Mouse (Mus musculus): ENCODE data around the gene Aldh3b1.
"Not testable (repeated sequence)": the region's sequence is repeated elsewhere in the genome, so short reads cannot be mapped to it uniquely, and the experiment has no call there.

Gene Aldh3b1

DNA sequence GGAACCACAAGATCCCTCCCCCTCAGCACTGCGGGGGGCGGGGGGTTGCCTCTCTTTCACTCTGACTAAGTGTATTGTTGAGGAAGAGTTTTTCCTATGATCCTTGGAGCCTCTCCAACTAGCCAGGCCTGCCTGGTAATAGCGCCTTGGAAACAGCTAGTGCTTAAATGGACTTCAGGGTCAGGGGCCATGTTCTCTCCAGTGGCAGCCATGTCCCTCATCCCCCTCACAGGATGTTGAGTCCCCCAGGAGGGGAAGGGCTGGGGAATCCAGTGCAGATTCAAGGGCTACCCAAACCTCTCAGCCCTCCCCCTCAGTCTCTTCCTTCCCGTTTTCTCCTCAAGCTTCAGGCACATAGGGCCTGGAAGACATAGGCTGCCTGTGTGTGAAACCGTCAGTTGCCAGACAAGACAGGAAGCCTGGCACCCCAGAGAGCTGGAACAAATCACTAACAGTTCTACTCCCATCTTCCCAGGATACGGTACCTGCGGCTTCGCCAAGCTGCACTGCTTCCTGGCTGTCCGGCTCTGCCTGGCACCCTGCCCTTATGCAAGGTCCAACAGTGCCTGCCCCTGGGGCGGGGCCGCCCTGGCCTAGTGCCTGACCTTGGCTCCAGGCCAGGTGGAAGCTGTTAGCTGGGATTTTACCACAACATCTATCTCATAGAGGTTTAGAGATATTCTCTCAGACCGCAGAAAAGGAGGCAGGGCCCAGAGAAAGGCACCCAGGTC is at the start of gene Aldh3b1:
TSS of gene Aldh3b1 (minus strand) at position 598 of the 731 bp plus-strand sequence.
- DNase-seq (ENCODE audit: low read depth) = peak; percentile 94

DNA sequence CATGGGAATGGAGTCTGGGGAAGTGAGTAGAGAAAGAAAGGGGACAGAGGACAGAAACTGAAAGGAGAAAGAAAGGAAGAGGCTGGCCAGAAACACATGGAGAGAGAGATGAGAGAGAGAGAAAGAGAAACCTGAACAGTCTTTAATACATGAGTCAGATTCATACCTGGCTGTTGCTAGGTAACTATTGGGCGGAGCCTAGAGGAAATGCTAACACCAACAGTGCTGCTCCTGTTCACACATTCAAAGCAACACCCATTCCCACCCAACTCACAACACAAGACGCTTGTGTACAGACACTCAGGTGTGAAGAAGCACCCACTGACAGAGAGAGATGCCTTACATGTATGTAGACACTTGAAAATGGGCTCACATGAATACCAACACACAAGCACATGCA is 46.3 kb upstream of the Aldh3b1 start:
- no peak for DNase-seq (ENCODE audit: low read depth)

DNA sequence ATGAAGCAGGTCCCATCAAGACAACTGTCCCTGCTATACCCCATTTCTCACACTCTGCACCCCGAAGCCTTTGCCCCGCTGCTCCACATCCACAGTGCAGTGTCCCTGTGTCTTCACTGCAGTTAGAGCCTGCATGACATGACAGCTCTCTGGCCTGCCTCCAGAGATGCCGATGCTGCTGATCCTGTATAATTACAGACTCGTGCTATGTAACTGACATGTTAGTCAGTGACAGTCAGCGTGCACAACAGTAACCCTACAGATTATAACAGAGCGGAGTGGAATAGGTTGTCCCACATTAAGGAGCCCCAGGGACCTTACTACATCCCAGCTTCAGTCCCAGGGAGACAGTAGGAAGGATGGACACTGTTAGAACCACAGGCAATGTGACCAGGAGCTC is 45.0 kb upstream of the Aldh3b1 start:
- not testable (repeated sequence) for DNase-seq (ENCODE audit: low read depth)

DNA sequence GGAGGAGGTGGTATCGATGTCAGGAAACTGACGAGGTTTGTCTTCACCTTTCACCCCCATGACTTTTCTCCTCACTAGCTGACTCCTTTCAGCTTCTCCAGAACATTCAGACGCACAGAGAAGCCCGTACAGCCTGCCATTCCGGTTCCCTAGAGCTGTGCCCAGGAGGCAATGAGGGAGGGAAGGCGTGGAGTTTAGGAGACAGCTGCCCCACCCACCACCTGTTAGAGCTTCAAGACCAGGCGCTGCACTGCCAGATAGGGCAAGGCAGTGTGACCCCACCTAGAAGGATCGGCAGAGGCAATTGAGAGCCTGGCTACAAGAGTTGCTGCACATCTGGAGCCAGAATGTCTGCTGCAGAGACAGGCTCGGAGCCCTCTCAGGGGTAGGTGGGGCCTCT is 42.6 kb upstream of the Aldh3b1 start, which contains the start of gene Aldh3b2:
TSS of gene Aldh3b2 (plus strand) at position 100 of the 400 bp plus-strand sequence.
- no peak for DNase-seq (ENCODE audit: low read depth)

DNA sequence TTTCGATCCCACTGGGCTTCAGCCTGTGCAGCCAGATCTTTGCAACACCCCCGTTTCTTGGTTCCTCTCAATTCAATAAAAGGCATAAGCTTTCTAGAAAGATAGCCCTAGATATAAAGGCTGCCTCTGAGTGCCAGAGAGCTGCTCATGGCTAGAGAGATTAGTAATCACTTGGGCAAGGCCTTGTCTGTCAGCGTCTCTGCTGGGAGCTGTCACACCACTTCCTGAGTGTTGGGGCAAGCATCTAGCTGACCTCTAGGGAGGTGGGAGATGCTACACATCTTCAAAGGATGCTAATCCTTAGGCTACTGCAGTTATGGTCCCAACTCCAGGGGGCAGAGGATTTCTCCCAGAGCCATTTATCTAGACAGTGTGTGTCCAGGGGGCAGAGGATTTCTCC is 37.6 kb upstream of the Aldh3b1 start:
- DNase-seq (ENCODE audit: low read depth) = no peak

DNA sequence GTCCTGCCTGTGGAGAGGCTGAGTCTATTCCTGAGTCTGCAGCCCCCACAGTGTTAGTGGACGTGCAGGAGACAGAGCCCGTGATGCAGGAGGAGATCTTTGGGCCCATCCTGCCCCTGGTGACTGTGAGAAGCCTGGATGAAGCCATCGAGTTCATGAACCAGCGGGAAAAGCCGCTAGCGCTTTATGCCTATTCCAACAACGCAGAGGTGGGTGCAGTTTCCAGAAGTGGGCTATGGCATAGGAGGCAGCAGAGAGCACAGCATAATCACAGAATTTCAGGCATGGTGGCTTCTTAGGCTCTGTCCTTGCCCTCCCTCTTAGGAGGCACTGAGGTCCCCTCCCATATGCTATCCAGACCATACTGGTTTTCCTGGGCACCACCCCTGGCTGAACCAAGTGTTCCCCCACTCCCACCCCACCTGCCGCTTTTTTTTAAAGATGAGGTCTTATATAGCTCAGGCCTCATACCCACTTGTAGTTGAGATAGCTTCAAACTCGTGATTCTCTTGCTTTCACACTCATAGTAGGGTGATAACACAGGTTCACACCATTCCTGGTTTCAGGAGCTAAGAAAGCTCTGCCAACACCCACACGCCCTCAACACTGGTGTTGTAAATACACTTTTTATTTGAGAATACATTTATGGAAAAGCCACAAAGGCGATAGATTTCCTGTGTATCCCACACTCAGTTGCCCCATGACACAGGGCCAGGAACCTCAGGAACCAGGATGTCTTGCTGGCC is 36.9 kb upstream of the Aldh3b1 start:
- DNase-seq (ENCODE audit: low read depth) = no peak

DNA sequence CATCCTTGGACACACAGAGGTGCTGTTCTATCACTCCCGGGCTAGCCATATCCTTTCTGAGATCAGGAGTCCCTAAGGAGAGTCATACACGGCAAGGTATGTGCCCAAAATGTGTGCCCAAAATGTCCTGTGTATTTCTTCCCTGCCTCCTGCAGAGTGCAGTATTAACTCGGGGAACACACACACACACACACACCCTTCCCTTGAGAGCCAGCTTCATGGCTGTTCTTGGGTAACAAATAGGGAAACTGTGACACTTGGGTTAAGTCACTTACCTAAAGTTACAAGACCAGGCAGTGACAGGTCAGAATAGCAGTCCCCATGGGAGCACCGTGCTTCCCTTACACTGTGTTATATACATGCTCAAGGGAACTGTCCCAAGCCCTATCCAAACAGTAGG is 34.4 kb upstream of the Aldh3b1 start:
- no peak for DNase-seq (ENCODE audit: low read depth)

DNA sequence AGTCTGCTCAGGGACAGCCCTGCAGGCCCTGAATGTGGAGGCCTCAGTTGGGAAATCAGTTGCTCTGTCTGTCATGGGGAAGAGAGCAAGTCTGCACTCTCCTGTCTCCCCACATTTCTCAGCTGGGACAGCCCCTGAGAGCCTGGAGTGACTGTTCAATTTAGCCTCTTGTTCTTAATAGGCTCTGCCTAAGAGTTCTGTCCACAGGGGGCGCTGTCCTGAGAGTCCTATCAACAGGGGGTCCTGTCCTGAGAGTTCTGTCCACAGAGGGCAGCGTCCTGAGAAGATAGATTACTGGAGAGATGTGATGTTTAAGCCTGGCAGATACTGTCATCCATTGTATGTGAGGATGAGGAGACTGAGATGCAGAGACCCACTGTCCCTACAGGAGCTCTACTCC is 32.9 kb upstream of the Aldh3b1 start:
- DNase-seq (ENCODE audit: low read depth) = peak; percentile 60

DNA sequence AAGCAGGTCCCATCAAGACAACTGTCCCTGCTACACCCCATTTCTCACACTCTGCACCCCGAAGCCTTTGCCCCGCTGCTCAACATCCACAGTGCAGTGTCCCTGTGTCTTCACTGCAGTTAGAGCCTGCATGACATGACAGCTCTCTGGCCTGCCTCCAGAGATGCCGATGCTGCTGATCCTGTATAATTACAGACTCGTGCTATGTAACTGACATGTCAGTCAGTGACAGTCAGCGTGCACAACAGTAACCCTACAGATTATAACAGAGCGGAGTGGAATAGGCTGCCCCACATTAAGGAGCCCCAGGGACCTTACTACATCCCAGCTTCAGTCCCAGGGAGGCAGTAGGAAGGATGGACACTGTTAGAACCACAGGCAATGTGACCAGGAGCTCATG is 32.2 kb upstream of the Aldh3b1 start:
- not testable (repeated sequence) for DNase-seq (ENCODE audit: low read depth)

DNA sequence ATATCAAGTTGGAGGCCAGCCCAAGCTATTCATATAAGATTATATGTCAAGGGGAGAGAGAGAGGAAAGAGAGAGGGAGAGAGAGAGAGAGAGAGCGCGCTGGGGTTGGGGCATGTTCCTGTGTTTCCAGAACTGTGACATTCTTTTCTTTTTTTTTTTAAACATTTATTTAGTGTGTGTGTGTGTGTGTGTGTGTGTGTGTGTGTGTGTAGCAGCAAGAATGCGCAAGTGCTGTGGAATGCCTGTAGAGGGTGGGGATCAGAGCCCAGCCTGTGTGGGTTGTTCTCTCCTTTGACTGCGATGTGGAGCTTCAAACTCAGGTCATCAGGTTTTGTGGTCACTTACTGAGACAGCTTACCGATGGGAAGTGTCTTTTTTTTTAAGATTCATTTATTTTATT is 30.6 kb upstream of the Aldh3b1 start:
- DNase-seq (ENCODE audit: low read depth) = no peak

DNA sequence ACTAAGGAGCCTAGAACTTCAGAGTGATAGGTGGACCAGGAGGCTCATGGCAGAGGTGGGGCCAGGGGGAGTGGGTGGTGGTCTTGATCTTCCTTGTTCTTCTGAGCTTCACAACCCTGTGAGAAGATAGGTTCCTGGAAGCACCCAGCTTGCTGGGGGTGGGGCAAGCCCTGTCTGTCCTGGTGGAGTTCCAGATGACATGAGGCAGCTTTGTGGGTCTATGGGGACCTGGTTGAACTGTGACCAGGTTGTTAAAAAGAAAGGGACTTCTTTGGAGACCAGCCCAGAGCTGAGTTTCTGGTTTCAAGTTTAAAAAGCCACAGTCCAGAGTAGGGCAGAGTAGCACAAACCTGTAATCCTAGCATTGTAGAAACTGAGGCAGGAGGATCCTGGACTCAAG is 29.4 kb upstream of the Aldh3b1 start:
- no peak for DNase-seq (ENCODE audit: low read depth)

DNA sequence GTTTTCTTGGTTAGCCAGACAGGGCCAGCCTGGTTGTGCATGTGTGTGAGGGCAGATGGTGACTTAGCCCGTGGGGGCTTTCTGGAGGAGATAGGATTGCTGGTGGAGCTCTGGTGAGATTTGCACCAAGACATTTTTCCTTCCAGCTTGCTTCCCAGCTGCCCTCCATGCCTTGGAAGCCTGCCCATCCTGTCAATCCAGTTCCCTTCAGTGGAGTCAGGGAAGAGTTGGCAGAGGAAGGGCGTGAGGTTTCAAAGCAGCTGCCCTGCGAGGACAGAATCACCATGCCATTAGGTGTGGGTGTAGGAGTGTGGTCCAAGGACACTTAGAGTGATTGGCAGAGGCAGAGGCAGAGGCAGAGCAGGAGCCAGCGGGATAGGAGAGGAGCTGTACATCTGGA is 28.9 kb upstream of the Aldh3b1 start, which contains the start of gene Aldh3b3:
TSS of gene Aldh3b3 (plus strand) at position 176 of the 400 bp plus-strand sequence.
- no peak for DNase-seq (ENCODE audit: low read depth)

DNA sequence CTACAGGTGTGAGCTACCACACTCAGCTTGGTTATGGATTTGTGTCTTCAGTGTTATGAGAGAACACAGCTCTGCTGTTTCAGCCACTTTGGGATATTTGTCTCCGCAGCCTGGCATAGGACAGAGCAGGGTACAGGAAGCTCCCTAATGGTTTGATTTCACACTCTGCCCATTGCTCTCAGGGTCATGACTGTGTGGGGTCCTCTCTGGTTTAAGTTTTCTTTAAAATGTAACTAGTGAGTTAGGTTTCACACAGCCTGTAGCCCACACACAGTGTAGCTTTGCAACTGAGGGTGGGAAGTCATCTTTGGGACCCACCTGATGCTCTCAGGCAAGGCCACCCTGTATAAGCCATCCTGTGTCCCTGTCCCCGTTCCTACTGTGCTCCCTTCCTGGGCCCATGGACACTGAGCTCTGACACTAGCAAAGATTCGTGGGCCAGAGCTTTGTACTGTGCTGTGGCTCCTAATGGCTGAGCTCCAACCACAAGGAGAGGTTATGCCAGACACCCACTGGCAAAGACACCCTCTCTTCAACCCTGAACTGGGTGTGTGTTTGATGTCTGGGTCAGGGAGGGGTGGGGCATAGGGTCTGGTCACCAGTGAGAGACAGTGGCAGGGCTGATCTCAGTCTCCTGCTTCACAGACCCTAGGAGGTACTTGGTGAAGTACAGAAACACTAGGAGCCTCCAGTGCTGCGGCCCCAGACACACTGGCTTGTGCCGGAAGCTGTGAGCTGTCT is 27.9 kb upstream of the Aldh3b1 start:
- DNase-seq (ENCODE audit: low read depth) = not testable (repeated sequence)

DNA sequence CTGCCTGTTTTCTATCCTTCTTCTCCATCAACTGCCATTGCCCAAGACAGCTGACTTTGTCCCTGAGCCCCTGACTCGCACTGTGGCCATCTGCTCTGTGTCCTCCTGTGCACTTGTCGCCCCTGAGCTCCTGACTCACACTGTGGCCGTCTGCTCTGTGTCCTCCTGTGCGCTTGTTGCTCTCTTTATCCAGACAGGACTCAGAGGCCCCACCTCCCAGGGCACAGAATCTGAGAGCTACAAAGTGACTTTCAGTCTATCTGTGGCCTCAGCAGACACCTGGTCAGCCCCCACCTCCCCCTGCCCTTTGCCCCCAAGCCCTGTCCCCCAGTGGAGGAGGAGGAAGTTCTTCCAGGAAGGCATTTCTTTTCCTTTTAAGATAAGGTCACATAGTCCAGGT is 26.2 kb upstream of the Aldh3b1 start:
- no peak for DNase-seq (ENCODE audit: low read depth)

DNA sequence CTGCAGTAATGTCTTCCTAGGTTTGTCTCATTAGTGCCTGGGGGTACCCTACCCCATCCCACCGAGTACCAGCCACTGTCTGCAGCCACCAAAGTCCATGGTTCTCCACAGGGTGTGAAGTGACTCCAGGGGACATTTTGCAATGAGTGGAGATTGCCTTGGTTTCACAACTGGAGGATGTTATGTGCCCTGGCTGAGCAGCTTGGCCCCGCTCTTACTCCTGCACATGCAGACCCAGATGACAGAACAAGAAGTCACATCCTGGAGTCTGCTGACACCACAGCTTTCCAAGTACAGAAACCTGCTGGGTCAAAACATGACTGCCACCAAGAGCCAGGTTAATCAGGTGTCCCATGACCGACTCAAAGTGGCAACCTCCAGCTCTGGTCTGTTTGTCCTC is 25.4 kb upstream of the Aldh3b1 start:
- DNase-seq (ENCODE audit: low read depth) = no peak

DNA sequence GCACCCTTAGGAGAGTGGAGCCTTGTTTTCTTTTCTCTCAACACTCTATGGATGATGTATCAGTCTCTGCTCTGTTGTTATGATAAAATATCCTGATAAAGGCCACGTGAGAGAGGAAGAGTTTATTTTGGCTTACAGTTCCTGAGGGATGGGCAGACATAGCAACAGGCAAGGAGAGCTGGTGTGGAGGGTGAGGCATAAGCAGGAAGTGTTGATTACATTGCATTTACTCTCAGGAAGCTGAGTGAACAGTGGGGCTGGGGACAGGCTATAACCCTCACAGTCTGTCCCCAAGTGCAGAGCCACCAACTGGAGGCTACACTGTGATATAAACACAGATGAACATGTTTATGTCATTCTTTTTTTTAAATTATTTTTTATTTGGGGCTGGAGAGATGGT is 22.5 kb upstream of the Aldh3b1 start:
- DNase-seq (ENCODE audit: low read depth) = no peak

DNA sequence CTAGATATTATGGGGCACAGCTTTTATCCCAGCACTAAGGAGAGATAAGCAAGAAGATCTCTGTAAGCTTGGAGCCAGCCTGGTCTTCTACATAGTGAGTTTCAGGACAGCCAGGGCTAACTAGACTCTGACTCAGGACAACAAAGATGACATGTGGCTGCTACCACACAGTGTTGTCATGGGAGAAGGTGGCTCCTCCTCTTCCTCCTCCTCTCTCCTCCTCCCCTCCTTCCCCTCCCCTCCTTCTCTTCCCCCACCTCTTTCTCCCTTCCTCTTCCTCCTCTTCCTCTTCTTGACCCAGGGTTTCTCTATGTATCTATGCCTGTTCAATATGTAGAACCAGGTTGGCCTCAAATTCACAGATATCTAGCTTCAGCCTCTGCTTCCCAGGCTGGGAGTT is 21.9 kb upstream of the Aldh3b1 start:
- no peak for DNase-seq (ENCODE audit: low read depth)

DNA sequence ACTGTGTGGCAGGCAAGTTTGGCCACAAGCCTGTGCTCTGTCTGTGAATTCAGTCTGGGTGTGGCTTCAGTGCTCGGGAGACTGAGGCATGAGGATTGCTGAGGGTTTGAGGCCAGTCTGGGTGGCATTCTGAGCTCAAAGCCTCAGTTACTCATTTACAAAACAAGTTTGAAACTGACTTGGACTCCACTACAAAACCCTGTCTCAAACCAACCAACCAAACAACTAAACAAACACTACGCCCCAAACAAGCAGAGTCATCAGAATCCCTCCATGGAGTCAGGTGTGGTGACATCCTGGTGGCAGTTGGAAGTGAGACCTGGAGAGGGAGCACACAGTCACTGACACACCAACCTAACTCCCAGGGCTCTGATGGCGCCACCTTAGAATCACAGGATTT is 20.7 kb upstream of the Aldh3b1 start:
- no peak for DNase-seq (ENCODE audit: low read depth)

DNA sequence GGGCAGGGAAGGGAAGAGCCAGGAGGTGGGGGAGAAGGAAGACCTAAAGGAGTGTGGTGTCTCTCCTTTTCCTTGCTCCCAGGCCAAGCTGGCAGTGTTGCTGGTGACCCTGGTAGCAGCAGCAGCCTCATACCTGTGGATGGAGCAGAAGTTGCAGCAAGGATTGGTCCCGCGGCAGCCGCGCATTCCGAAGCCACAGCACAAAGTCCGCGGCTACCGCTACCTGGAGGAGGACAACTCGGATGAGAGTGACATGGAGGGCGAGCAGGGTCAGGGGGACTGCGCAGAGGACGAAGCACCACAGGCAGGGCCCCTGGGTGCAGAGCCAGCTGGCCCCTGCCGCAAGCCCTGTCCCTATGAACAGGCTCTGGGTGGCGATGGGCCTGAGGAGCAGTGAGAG is 18.9 kb upstream of the Aldh3b1 start:
- DNase-seq (ENCODE audit: low read depth) = no peak

DNA sequence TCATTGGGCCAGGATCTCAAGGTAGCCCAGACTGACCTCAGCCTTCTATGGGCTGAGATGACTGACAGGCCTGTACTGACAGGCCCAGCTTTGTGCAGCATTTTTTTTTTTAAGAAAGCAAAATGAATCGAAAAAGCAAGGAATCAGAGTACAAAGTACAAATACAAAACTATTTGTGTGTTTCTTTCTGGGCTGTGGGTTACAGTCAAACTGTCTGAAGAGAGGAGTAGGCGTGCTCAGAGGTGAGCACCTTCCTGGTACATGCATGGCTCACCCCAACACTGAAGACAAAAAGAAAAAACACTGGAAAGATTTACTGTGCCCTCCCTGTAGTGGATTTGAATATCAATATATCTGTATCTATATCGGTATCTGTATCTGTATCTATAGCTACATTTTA is 18.2 kb upstream of the Aldh3b1 start:
- DNase-seq (ENCODE audit: low read depth) = no peak

DNA sequence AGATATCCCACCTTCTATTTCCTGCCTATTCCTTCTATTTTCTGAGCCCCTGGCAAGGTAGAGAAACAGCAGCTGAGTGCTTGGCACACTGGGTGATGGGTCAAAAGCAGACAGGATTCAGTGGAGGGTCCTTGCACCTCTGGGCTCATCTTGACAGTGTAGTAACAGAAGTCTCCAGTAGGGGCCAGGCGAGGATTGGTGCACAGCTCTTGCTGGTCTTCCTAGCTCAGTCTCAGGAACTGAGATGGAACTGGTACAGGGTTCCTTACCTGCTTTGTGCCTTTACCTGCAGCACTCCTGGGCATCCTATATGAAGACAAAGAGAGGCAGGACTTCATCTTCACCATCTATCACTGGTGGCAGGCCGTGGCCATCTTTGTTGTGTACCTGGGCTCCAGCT is 17.1 kb upstream of the Aldh3b1 start:
- DNase-seq (ENCODE audit: low read depth) = peak; percentile 83

DNA sequence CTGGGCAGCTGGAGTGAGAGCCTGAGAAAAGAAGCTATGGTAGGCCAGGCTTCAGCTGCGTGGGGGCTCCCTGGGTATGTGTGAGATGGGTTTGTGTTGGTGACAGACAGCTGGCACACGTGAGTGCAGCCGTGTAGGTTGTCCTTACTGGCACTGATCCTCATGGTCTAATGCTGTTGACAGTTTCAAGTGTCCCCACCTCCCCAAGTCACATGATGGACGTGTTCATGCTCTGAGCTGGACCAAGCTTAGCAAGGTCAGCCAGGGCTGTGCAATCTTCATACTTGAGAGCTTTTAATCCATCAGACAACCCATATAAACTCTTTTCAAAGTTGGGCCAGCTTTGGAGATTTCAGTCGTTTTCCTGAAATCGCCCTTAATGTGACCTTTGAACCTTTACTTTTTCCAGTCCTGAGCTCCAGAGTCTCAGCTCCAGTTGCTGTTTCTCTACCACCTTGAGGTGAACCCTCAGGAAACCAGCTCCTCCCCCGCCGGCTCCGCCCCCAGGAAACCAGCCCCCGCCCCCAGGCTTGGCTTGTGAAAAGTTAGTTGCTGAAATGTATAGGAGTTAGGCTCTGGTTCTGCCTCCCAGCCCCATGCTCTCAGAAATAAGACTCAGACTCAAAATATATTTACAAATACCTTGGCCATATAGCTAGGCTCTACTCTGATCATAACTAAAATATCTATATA is 16.4 kb upstream of the Aldh3b1 start:
- peak; percentile 36 for DNase-seq (ENCODE audit: low read depth)

All from NIH3T3 (cell line).